Mouse (Mus musculus) frontal cortex, postnatal 14 days (tissue): ENCODE measurements around the gene Frat1.
A peak's percentile ranks its signal among the peaks of the same experiment; 100 is the strongest.

ENCODE experiments used
- DNase-seq, 2 experiments: peaks; one replicate each; pipeline ENCODE4 v3.0.0; 2022; ENCODE audit warnings: low spot score in 2 of 2

The Frat1 gene

GRCm38 (mm10) chr19:41829381-41830105 lies at the start of gene Frat1:
Frat1 (plus strand) TSS chr19:41829970.
- DNase-seq: peak; percentile 86 to 90

GRCm38 (mm10) chr19:41786896-41787295 lies 42.9 kb upstream of the Frat1 start:
- no peak for DNase-seq

- DNase-seq: no peak
Measured at GRCm38 (mm10) chr19:41789110-41789961, 40.4 kb upstream of the Frat1 start.

GRCm38 (mm10) chr19:41791384-41791783 lies 38.4 kb upstream of the Frat1 start:
- DNase-seq: no peak

GRCm38 (mm10) chr19:41792934-41793486 lies 36.8 kb upstream of the Frat1 start:
- DNase-seq: no peak

- no peak for DNase-seq
Measured at GRCm38 (mm10) chr19:41794017-41794416, 35.8 kb upstream of the Frat1 start.

- DNase-seq: no peak
Measured at GRCm38 (mm10) chr19:41794901-41795300, 34.9 kb upstream of the Frat1 start.

GRCm38 (mm10) chr19:41796148-41796760 lies 33.5 kb upstream of the Frat1 start:
- no peak for DNase-seq

- no peak for DNase-seq
Measured at GRCm38 (mm10) chr19:41796789-41797327, 32.9 kb upstream of the Frat1 start.

GRCm38 (mm10) chr19:41797536-41797935 lies 32.2 kb upstream of the Frat1 start:
- DNase-seq: no peak

- no peak for DNase-seq
Measured at GRCm38 (mm10) chr19:41800451-41800850, 29.3 kb upstream of the Frat1 start.

- DNase-seq: no peak
Measured at GRCm38 (mm10) chr19:41800986-41801741, 28.6 kb upstream of the Frat1 start.

- peak; percentile 84 to 87 for DNase-seq
Measured at GRCm38 (mm10) chr19:41801742-41802369, 27.9 kb upstream of the Frat1 start, which contains the start of gene Arhgap19. Arhgap19 (minus strand) TSS chr19:41802047.

GRCm38 (mm10) chr19:41803322-41803721 lies 26.4 kb upstream of the Frat1 start:
- no peak for DNase-seq

GRCm38 (mm10) chr19:41805831-41806230 lies 23.9 kb upstream of the Frat1 start:
- DNase-seq: no peak

GRCm38 (mm10) chr19:41807497-41807896 lies 22.3 kb upstream of the Frat1 start:
- no peak for DNase-seq

- no peak for DNase-seq
Measured at GRCm38 (mm10) chr19:41808104-41808634, 21.6 kb upstream of the Frat1 start.

GRCm38 (mm10) chr19:41810074-41810473 lies 19.7 kb upstream of the Frat1 start:
- no peak for DNase-seq

- no peak for DNase-seq
Measured at GRCm38 (mm10) chr19:41812525-41812924, 17.2 kb upstream of the Frat1 start.

- DNase-seq: no peak
Measured at GRCm38 (mm10) chr19:41813374-41813773, 16.4 kb upstream of the Frat1 start.
